In genomic region chr15:69457473-69457872, GRCm38 (mm10) we compare ENCODE assay signal across 19 mouse cellular contexts.
"Had no signal": no experiment of that assay in that cellular context is flagged by ENCODE, and none has a peak within 500 bp of the region (broad histone marks: within the 10 kb centered on the region; RNA-seq: fewer than 3 reads in every experiment).

No protein-coding gene starts in this region.

- H3K27me3 ChIP-seq: intestine, embryonic 15.5 days; kidney, embryonic 15.5 days; limb, embryonic 12.5 days; limb, embryonic 15.5 days; stomach, embryonic 15.5 days had no signal

- DNase-seq: kidney, adult 11 months; kidney, adult 8-10 months; kidney, postnatal 10 days; kidney, postnatal 36 days; left cerebral cortex, postnatal 4 days; liver, postnatal 0 days; lung, embryonic 14.5 days; right cerebral cortex, postnatal 25 days; spleen, adult 18-20 months; thymus, postnatal 25 days had no signal

- H3K9me3 ChIP-seq: intestine, embryonic 15.5 days; kidney, embryonic 15.5 days; limb, embryonic 12.5 days; limb, embryonic 15.5 days; stomach, embryonic 15.5 days had no signal

- H3K4me2 ChIP-seq: intestine, embryonic 15.5 days; kidney, embryonic 15.5 days; limb, embryonic 12.5 days; limb, embryonic 15.5 days; liver, embryonic 11.5 days; lung, embryonic 14.5 days; stomach, embryonic 15.5 days had no signal

- H3K27ac ChIP-seq: intestine, embryonic 15.5 days; kidney, embryonic 15.5 days; limb, embryonic 12.5 days; limb, embryonic 15.5 days; liver, embryonic 14.5 days; macrophage; stomach, embryonic 15.5 days had no signal

- H3K9ac ChIP-seq: intestine, embryonic 15.5 days; kidney, embryonic 15.5 days; limb, embryonic 12.5 days; limb, embryonic 15.5 days; liver, embryonic 14.5 days; liver, postnatal 0 days; lung, embryonic 14.5 days; stomach, embryonic 15.5 days had no signal

- H3K36me3 ChIP-seq: intestine, embryonic 15.5 days; kidney, embryonic 15.5 days; limb, embryonic 12.5 days; limb, embryonic 15.5 days; stomach, embryonic 15.5 days had no signal

- H3K4me1 ChIP-seq: intestine, embryonic 15.5 days; kidney, embryonic 15.5 days; limb, embryonic 12.5 days; limb, embryonic 15.5 days had no signal

- ATAC-seq: intestine, embryonic 15.5 days; liver, postnatal 0 days; lung, postnatal 0 days had no signal

- H3K4me3 ChIP-seq: intestine, embryonic 15.5 days; kidney, embryonic 15.5 days; limb, embryonic 12.5 days; limb, embryonic 15.5 days; stomach, embryonic 15.5 days had no signal
